20 mouse cellular contexts compared by ENCODE assay signal in genomic region chr7:110878028-110878427, GRCm38 (mm10). TPM values are rescaled to one million over a fixed set of nuclear protein-coding genes. Genes with fewer than 3 reads are reported as not detected.
DNase-seq lines count a peak whose midpoint lies in the region; ATAC-seq and TF ChIP-seq lines count a peak whose summit lies in the region.
"Had no signal": no experiment of that assay in that cellular context is flagged by ENCODE, and none has a peak within 500 bp of the region (broad histone marks: within the 10 kb centered on the region; RNA-seq: fewer than 3 reads in every experiment).

No protein-coding gene starts in this region.

- no peak for DNase-seq in liver, postnatal 0 days
- no peak for DNase-seq in cerebellum, postnatal 4 days (ENCODE audit: low spot score in 2 of 2)
- no peak for DNase-seq in cerebellum, adult 11 months
- DNase-seq: adrenal gland, postnatal 25 days; cerebellum, adult 8-10 months; embryo, embryonic 11 days; gastrocnemius, postnatal 25 days; kidney, adult 8-10 months; retina, postnatal 1 day; thymus, adult 2 months had no signal

- no peak overlapping the region for H3K9ac ChIP-seq in kidney, embryonic 15.5 days
- no peak overlapping the region for H3K9ac ChIP-seq in kidney, embryonic 16.5 days (replicated peaks; ENCODE audit: low read length)
- H3K9ac ChIP-seq in liver, postnatal 0 days (replicated peaks): no peak overlapping the region
- H3K9ac ChIP-seq in forebrain, embryonic 16.5 days (replicated peaks; ENCODE audit: low read depth, low read length): no peak overlapping the region
- H3K9ac ChIP-seq: embryonic facial prominence, embryonic 15.5 days; midbrain, embryonic 15.5 days had no signal

- no peaks in the 10 kb centered on the region for H3K27me3 ChIP-seq in kidney, embryonic 15.5 days
- H3K27me3 ChIP-seq in kidney, embryonic 16.5 days (ENCODE audit: insufficient read depth, low read length): no peaks in the 10 kb centered on the region
- no peaks in the 10 kb centered on the region for H3K27me3 ChIP-seq in liver, postnatal 0 days (ENCODE audit: insufficient read depth, low read length)
- no peaks in the 10 kb centered on the region for H3K27me3 ChIP-seq in forebrain, embryonic 16.5 days (replicated peaks; ENCODE audit: control insufficient read depth, insufficient read depth, low read length)
- H3K27me3 ChIP-seq: embryonic facial prominence, embryonic 15.5 days; midbrain, embryonic 15.5 days had no signal

- H3K27ac ChIP-seq in kidney, embryonic 15.5 days: peak overlapping the region; percentile 59; the same call in 1 of the 2 replicates
- no peak overlapping the region; the same call in 1 of the 2 replicates for H3K27ac ChIP-seq in kidney, embryonic 16.5 days (ENCODE audit: low read length)
- 0 out of 2 replicates have a peak overlapping the region, but pooled peaks have one; percentile 8 for H3K27ac ChIP-seq in brown adipose tissue, adult 24 weeks (replicated peaks; ENCODE audit: low read depth, low read length)
- peak overlapping the region; percentile 55 for H3K27ac ChIP-seq in liver, postnatal 0 days (ENCODE audit: low read depth)
- no peak overlapping the region for H3K27ac ChIP-seq in forebrain, embryonic 16.5 days (ENCODE audit: low read length)
- H3K27ac ChIP-seq: embryonic facial prominence, embryonic 15.5 days; forebrain, embryonic 10.5 days; midbrain, embryonic 15.5 days had no signal

- no peaks in the 10 kb centered on the region for H3K9me3 ChIP-seq in kidney, embryonic 15.5 days (replicated peaks)
- H3K9me3 ChIP-seq in kidney, embryonic 16.5 days (ENCODE audit: low read length): no peaks in the 10 kb centered on the region
- no peaks in the 10 kb centered on the region for H3K9me3 ChIP-seq in liver, postnatal 0 days (ENCODE audit: low read length)
- no peaks in the 10 kb centered on the region for H3K9me3 ChIP-seq in forebrain, embryonic 16.5 days (ENCODE audit: control insufficient read depth, low read length)
- H3K9me3 ChIP-seq: embryonic facial prominence, embryonic 15.5 days; forebrain, embryonic 10.5 days; midbrain, embryonic 15.5 days had no signal

- 84% methylated on average over 4 of the region's 4 CpGs for WGBS in kidney, embryonic 15.5 days
- WGBS in kidney, embryonic 16.5 days: 83% methylated on average over 4 of the region's 4 CpGs
- WGBS in liver, postnatal 0 days (ENCODE audit: insufficient replicate concordance): 53% methylated on average over 4 of the region's 4 CpGs
- WGBS in forebrain, embryonic 16.5 days: 87% methylated on average over 4 of the region's 4 CpGs

- H3K4me2 ChIP-seq in kidney, embryonic 15.5 days: no peak overlapping the region
- H3K4me2 ChIP-seq in kidney, embryonic 16.5 days (replicated peaks; ENCODE audit: low read depth, low read length): no peak overlapping the region
- no peak overlapping the region for H3K4me2 ChIP-seq in liver, postnatal 0 days (ENCODE audit: low read depth, low read length)
- no peak overlapping the region for H3K4me2 ChIP-seq in forebrain, embryonic 16.5 days (ENCODE audit: low read length)
- H3K4me2 ChIP-seq: embryonic facial prominence, embryonic 15.5 days; midbrain, embryonic 15.5 days had no signal

- H3K4me1 ChIP-seq in kidney, embryonic 15.5 days: no peaks in the 10 kb centered on the region
- H3K4me1 ChIP-seq in kidney, embryonic 16.5 days (ENCODE audit: insufficient read depth, low read length): no peaks in the 10 kb centered on the region
- no peaks in the 10 kb centered on the region for H3K4me1 ChIP-seq in brown adipose tissue, adult 24 weeks (ENCODE audit: control insufficient read depth, insufficient read depth, insufficient read length, low read length)
- H3K4me1 ChIP-seq in liver, postnatal 0 days (ENCODE audit: insufficient read depth): peaks cover 40% of the 10 kb centered on the region
- no peaks in the 10 kb centered on the region for H3K4me1 ChIP-seq in forebrain, embryonic 16.5 days (replicated peaks; ENCODE audit: control insufficient read depth, insufficient read depth, low read length)
- H3K4me1 ChIP-seq: embryonic facial prominence, embryonic 15.5 days; forebrain, embryonic 10.5 days; midbrain, embryonic 15.5 days had no signal

- peaks cover 22% of the 10 kb centered on the region; the same call in 1 of the 2 replicates for H3K36me3 ChIP-seq in kidney, embryonic 15.5 days
- peaks cover 10% of the 10 kb centered on the region; the same call in 1 of the 2 replicates for H3K36me3 ChIP-seq in kidney, embryonic 16.5 days (ENCODE audit: insufficient read depth, low read length)
- no peaks in the 10 kb centered on the region for H3K36me3 ChIP-seq in liver, postnatal 0 days (replicated peaks; ENCODE audit: insufficient read depth, low read length)
- no peaks in the 10 kb centered on the region for H3K36me3 ChIP-seq in forebrain, embryonic 16.5 days (ENCODE audit: control insufficient read depth, insufficient read depth)
- H3K36me3 ChIP-seq: embryonic facial prominence, embryonic 15.5 days; forebrain, embryonic 10.5 days; midbrain, embryonic 15.5 days had no signal

- no peak overlapping the region for H3K4me3 ChIP-seq in kidney, embryonic 15.5 days (replicated peaks)
- no peak overlapping the region for H3K4me3 ChIP-seq in kidney, embryonic 16.5 days (ENCODE audit: low read length)
- no peak overlapping the region for H3K4me3 ChIP-seq in brown adipose tissue, adult 24 weeks (ENCODE audit: insufficient read depth, low read depth, low read length)
- H3K4me3 ChIP-seq in liver, postnatal 0 days (ENCODE audit: low read depth, low read length): no peak overlapping the region
- no peak overlapping the region for H3K4me3 ChIP-seq in forebrain, embryonic 16.5 days (replicated peaks; ENCODE audit: low read length)
- H3K4me3 ChIP-seq: embryonic facial prominence, embryonic 15.5 days; forebrain, embryonic 10.5 days; midbrain, embryonic 15.5 days had no signal

- TF ChIP-seq EP300 in liver, postnatal 0 days (IDR thresholded peaks at IDR 0.05; ENCODE audit: low read depth): no peak

- TF ChIP-seq CTCF in liver, postnatal 0 days (IDR thresholded peaks at IDR 0.05; ENCODE audit: low read depth): no peak

- ATAC-seq in kidney, embryonic 15.5 days (replicated peaks; ENCODE audit: low FRiP score): no peak
- no peak for ATAC-seq in kidney, embryonic 16.5 days (ENCODE audit: low FRiP score, low TSS enrichment)
- peak; percentile 46 for ATAC-seq in common myeloid progenitor, adult 5-6 weeks (replicated peaks; ENCODE audit: low read depth, poor library complexity, severe bottlenecking)
- no peak for ATAC-seq in liver, postnatal 0 days
- ATAC-seq in forebrain, embryonic 16.5 days: no peak
- ATAC-seq: hindbrain, embryonic 16.5 days; midbrain, embryonic 15.5 days had no signal

RNA-seq across cellular contexts. Expression of gene Lyve1, which starts 15.0 kb away (rescaled TPM):
- 6.5 and 9.1 TPM in 2 replicates for polyA plus RNA-seq in kidney, embryonic 15.5 days (2015; fragmentation: Nextera tagmentation; extraction: Ambion mirVana)
- polyA plus RNA-seq in kidney, embryonic 16.5 days (2015; fragmentation: Nextera tagmentation; extraction: Ambion mirVana): 6.3 and 8.6 TPM in 2 replicates
- polyA plus RNA-seq in brown adipose tissue, adult 24 weeks (2012; ENCODE audit: insufficient read depth, insufficient read length, missing spikeins): 3.5 and 11.1 TPM in 2 replicates
- total RNA-seq in common myeloid progenitor, adult 5-6 weeks (2017): not detected in 2 replicates
- polyA plus RNA-seq in liver, postnatal 0 days (2015; fragmentation: Nextera tagmentation; extraction: Ambion mirVana): 37.4 and 45.7 TPM in 2 replicates
- polyA plus RNA-seq in forebrain, embryonic 16.5 days (2015; fragmentation: Nextera tagmentation; extraction: Ambion mirVana): 5.2 and 8.1 TPM in 2 replicates
- total RNA-seq: ES-E14 had no signal

RNA-seq across cellular contexts. Expression of gene Rnf141, which starts 33.8 kb away (rescaled TPM):
- polyA plus RNA-seq in kidney, embryonic 15.5 days (2015; fragmentation: Nextera tagmentation; extraction: Ambion mirVana): 30.2 and 30.8 TPM in 2 replicates
- 30.3 and 32.2 TPM in 2 replicates for polyA plus RNA-seq in kidney, embryonic 16.5 days (2015; fragmentation: Nextera tagmentation; extraction: Ambion mirVana)
- 35.2 and 35.6 TPM in 2 replicates for polyA plus RNA-seq in brown adipose tissue, adult 24 weeks (2012; ENCODE audit: insufficient read depth, insufficient read length, missing spikeins)
- 45.3 and 49.2 TPM in 2 replicates for total RNA-seq in common myeloid progenitor, adult 5-6 weeks (2017)
- polyA plus RNA-seq in liver, postnatal 0 days (2015; fragmentation: Nextera tagmentation; extraction: Ambion mirVana): 21.9 and 22.9 TPM in 2 replicates
- 45.6 and 51.0 TPM in 2 replicates for polyA plus RNA-seq in forebrain, embryonic 16.5 days (2015; fragmentation: Nextera tagmentation; extraction: Ambion mirVana)

Comparison
In these comparisons a context has a peak if more than half of its experiments do, and no peak if none do; other contexts are left out.
1. H3K27ac ChIP-seq: peak in kidney, embryonic 15.5 days (single experiment), brown adipose tissue, adult 24 weeks (single experiment) and liver, postnatal 0 days (single experiment); none in kidney, embryonic 16.5 days (single experiment) and forebrain, embryonic 16.5 days (single experiment).